Mouse (Mus musculus) right cerebral cortex, adult 2 months (tissue): Measurements from ENCODE around the gene Mmd.

Experiments
- DNase-seq, 2 experiments: peaks; one replicate each; pipeline ENCODE4 v3.0.0; 2021 to 2022; ENCODE audit warnings: low spot score in 2 of 2

Mmd gene

GRCm38 (mm10) chr11:90283159-90283558 lies 33.9 kb downstream of the Mmd start:
- no peak for DNase-seq

- peak; percentile 63 to 65 for DNase-seq
These were observed 34.3 kb downstream of the Mmd start for GRCm38 (mm10) chr11:90283601-90284000.

- DNase-seq = no peak
These were observed 34.8 kb downstream of the Mmd start for GRCm38 (mm10) chr11:90284079-90284478.

- no peak for DNase-seq
These were observed 35.4 kb downstream of the Mmd start for GRCm38 (mm10) chr11:90284623-90285022.

- no peak for DNase-seq
These were observed 37.4 kb downstream of the Mmd start for GRCm38 (mm10) chr11:90286550-90287154.

- DNase-seq = no peak
These were observed 41.9 kb downstream of the Mmd start for GRCm38 (mm10) chr11:90291156-90291555.

GRCm38 (mm10) chr11:90292766-90293165 lies 43.5 kb downstream of the Mmd start:
- DNase-seq = no peak

- no peak for DNase-seq
These were observed 45.4 kb downstream of the Mmd start for GRCm38 (mm10) chr11:90294622-90295021.

GRCm38 (mm10) chr11:90306067-90306466 lies 56.8 kb downstream of the Mmd start:
- no peak for DNase-seq

GRCm38 (mm10) chr11:90306993-90307392 lies 57.7 kb downstream of the Mmd start:
- peak; percentile 46 to 58 for DNase-seq

GRCm38 (mm10) chr11:90314606-90315005 lies 65.3 kb downstream of the Mmd start:
- peak in 1 of 2 experiments; percentile 29 for DNase-seq

GRCm38 (mm10) chr11:90317482-90317881 lies 68.2 kb downstream of the Mmd start:
- peak; percentile 70 to 83 for DNase-seq

- DNase-seq = no peak
These were observed 71.7 kb downstream of the Mmd start for GRCm38 (mm10) chr11:90320922-90321321.

- no peak for DNase-seq
These were observed 75.3 kb downstream of the Mmd start for GRCm38 (mm10) chr11:90324597-90324996.

- DNase-seq = no peak
These were observed 76.9 kb downstream of the Mmd start for GRCm38 (mm10) chr11:90326146-90326545.

- no peak for DNase-seq
These were observed 77.6 kb downstream of the Mmd start for GRCm38 (mm10) chr11:90326836-90327235.
